Mouse (Mus musculus): Measurements from ENCODE around the gene Sertad3. TPM values are rescaled to one million over a fixed set of nuclear protein-coding genes. Genes with fewer than 3 reads are reported as not detected.
A peak's percentile ranks its signal among the peaks of the same experiment; 100 is the strongest.
"Not testable (repeated sequence)": the region's sequence is repeated elsewhere in the genome, so short reads cannot be mapped to it uniquely, and the experiment has no call there.

The Sertad3 gene
- polyA plus RNA-seq, 1 experiment from 2014 or later, result 16.7 TPM

GRCm38 (mm10) chr7:27486102-27486769 lies 12.7 kb downstream of the Sertad3 start:
- Histone ChIP-seq H3K4me3 (peak overlapping the region; percentile 72), H3K9me3 (no peaks in the 10 kb centered on the region), H3K27me3 (0 out of 2 replicates have a peak, but pooled peaks cover 8% of the 10 kb centered on the region), H3K4me2 (peak overlapping the region; percentile 61), H3K27ac (replicated peaks) (peak overlapping the region; percentile 93), H3K9ac (peak overlapping the region; percentile 31; the same call in 1 of the 2 replicates), H3K36me3 (no peaks in the 10 kb centered on the region), H3K4me1 (replicated peaks) (peaks cover 31% of the 10 kb centered on the region)
- WGBS, result 5% methylated on average over 13 of the region's 13 CpGs
- ATAC-seq (ENCODE audit: low read depth), result peak; percentile 2

DNA sequence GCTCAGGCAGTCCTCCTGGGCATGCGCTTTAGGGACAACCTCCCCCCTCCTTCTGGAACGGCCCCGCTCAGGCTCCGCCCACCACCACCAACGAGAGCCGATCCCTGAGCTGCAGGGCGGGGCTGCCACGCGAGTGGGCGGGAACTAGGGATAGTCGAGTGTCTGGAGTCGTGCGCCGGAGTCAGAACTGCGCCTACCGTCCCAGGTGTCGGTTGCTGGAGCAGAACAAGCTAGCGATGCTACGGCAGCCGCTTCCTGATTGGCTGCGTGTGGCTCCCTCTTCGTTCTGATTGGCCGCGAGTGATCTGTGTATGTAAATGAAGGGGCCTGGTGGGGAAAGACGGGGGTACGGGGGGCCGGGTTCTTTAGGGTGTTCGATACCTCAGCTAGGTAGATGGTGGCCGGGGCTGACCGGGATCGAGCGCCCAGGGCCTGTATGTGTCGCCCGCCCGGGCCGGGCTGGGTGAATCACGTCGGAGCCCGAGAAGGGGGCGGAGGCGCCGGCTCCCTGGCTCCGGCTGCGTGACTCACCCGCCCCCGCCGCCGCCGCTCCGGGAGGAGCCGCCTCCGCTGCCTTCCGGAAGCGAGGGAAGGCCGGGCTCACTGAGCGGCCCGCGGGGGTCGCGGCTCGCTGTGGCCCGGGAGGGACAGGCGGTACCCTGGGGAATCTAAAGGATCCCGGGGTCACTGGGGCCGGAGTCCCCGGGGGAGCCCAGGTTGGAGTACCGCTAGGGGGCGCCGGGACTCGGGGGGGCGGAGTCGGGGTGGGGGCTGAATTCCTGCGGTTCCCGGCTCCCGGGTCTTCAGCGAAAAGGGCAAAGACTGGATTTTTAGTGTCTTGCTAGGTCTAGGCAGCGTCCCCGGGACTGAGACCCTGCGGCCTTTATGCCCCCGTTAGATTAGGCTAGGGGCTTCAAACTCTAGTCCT lies 13.5 kb downstream of the Sertad3 start, which contains the start of gene Sertad1:
Gene Sertad1, plus strand, starts transcription at position 141 of the 928 bp plus-strand sequence.
- WGBS, result under 1% methylated on average over 80 of the region's 80 CpGs
- Histone ChIP-seq H3K9ac (peak within 1 kb of the TSS; percentile 82), H3K4me3 (peak within 1 kb of the TSS; percentile 72), H3K4me2 (peak within 1 kb of the TSS; percentile 61), H3K9me3 (no peaks in the 10 kb centered on the region), H3K36me3 (no peaks in the 10 kb centered on the region), H3K27me3 (0 out of 2 replicates have a peak, but pooled peaks cover 8% of the 10 kb centered on the region), H3K4me1 (replicated peaks) (peaks cover 24% of the 10 kb centered on the region), H3K27ac (replicated peaks) (peak within 1 kb of the TSS; percentile 93)
- peak; percentile 98 for ATAC-seq (ENCODE audit: low read depth)

DNA sequence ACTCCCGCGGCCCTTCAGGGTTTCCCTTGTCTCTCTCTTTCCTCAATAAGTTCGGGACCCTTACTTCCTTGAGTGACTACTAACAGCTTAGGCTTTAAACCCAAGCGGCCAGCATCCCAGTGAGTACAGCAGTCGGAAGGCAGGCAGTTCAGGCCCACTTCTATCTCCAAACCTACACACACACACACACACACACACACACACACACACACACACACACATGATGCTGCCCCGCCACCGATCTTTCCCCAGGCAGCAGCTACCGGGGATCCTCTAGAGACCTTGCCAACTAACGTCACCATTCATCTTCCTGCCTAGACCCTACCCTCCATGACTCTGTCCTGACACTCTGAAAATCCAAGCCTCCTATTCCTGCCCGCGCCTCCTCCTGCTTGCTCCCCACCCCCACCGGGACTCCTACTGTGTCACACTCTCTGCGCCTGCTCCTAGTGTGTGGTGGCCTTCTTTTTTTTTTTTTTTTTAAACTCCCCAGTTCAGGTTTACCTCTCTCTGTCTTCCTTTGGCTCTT lies 14.2 kb downstream of the Sertad3 start:
- Histone ChIP-seq H3K4me2 (peak overlapping the region; percentile 61), H3K4me3 (peak overlapping the region; percentile 72), H3K27me3 (0 out of 2 replicates have a peak, but pooled peaks cover 8% of the 10 kb centered on the region), H3K9ac (peak overlapping the region; percentile 82), H3K36me3 (no peaks in the 10 kb centered on the region), H3K27ac (replicated peaks) (peak overlapping the region; percentile 93), H3K4me1 (replicated peaks) (peaks cover 24% of the 10 kb centered on the region), H3K9me3 (no peaks in the 10 kb centered on the region)
- no peak for ATAC-seq (ENCODE audit: low read depth)
- WGBS, result 1% methylated on average over 13 of the region's 13 CpGs

- no peaks in the 10 kb centered on the region for H3K9me3 ChIP-seq
- H3K36me3 ChIP-seq, result no peaks in the 10 kb centered on the region
- 0 out of 2 replicates have a peak, but pooled peaks cover 8% of the 10 kb centered on the region for H3K27me3 ChIP-seq
- WGBS, result 91% methylated on average over 25 of the region's 25 CpGs
- no peak for ATAC-seq (ENCODE audit: low read depth)
- H3K4me1 ChIP-seq (replicated peaks), result peaks cover 24% of the 10 kb centered on the region
- no peak overlapping the region for H3K27ac ChIP-seq (replicated peaks)
- H3K4me3 ChIP-seq, result no peak overlapping the region
- no peak overlapping the region for H3K4me2 ChIP-seq
- no peak overlapping the region for H3K9ac ChIP-seq
These were observed 15.8 kb downstream of the Sertad3 start for GRCm38 (mm10) chr7:27489270-27489869.

GRCm38 (mm10) chr7:27490227-27490542 lies 16.6 kb downstream of the Sertad3 start:
- H3K4me3 ChIP-seq, result peak overlapping the region; percentile 30
- no peaks in the 10 kb centered on the region for H3K9me3 ChIP-seq
- no peaks in the 10 kb centered on the region for H3K36me3 ChIP-seq
- ATAC-seq (ENCODE audit: low read depth), result no peak
- WGBS, result 39% methylated on average over 4 of the region's 4 CpGs
- H3K27ac ChIP-seq (replicated peaks), result peak overlapping the region; percentile 64
- H3K4me2 ChIP-seq, result peak overlapping the region; percentile 54
- 0 out of 2 replicates have a peak, but pooled peaks cover 7% of the 10 kb centered on the region for H3K27me3 ChIP-seq
- peaks cover 24% of the 10 kb centered on the region for H3K4me1 ChIP-seq (replicated peaks)
- peak overlapping the region; percentile 67 for H3K9ac ChIP-seq

- peaks cover 24% of the 10 kb centered on the region for H3K4me1 ChIP-seq (replicated peaks)
- peak overlapping the region; percentile 64 for H3K27ac ChIP-seq (replicated peaks)
- H3K27me3 ChIP-seq, result 0 out of 2 replicates have a peak, but pooled peaks cover 4% of the 10 kb centered on the region
- no peak for ATAC-seq (ENCODE audit: low read depth)
- H3K36me3 ChIP-seq, result no peaks in the 10 kb centered on the region
- no peaks in the 10 kb centered on the region for H3K9me3 ChIP-seq
- under 1% methylated on average over 32 of the region's 33 CpGs for WGBS
- H3K4me3 ChIP-seq, result peak overlapping the region; percentile 30
- H3K4me2 ChIP-seq, result peak overlapping the region; percentile 54
- peak overlapping the region; percentile 67 for H3K9ac ChIP-seq
These were observed 17.2 kb downstream of the Sertad3 start for GRCm38 (mm10) chr7:27490543-27491329.

GRCm38 (mm10) chr7:27491856-27492255 lies 18.3 kb downstream of the Sertad3 start:
- Histone ChIP-seq H3K9me3 (no peaks in the 10 kb centered on the region), H3K4me3 (no peak overlapping the region), H3K4me2 (no peak overlapping the region), H3K4me1 (replicated peaks) (peaks cover 20% of the 10 kb centered on the region), H3K36me3 (no peaks in the 10 kb centered on the region), H3K27ac (replicated peaks) (no peak overlapping the region), H3K27me3 (0 out of 2 replicates have a peak, but pooled peaks cover 4% of the 10 kb centered on the region), H3K9ac (peak overlapping the region; percentile 17; the same call in 1 of the 2 replicates)
- ATAC-seq (ENCODE audit: low read depth), result no peak
- WGBS, result 74% methylated on average over 7 of the region's 7 CpGs

GRCm38 (mm10) chr7:27493022-27493421 lies 19.5 kb downstream of the Sertad3 start:
- WGBS, result 73% methylated on average over 3 of the region's 3 CpGs
- no peak overlapping the region for H3K4me3 ChIP-seq
- H3K4me2 ChIP-seq, result no peak overlapping the region
- no peaks in the 10 kb centered on the region for H3K9me3 ChIP-seq
- H3K9ac ChIP-seq, result no peak overlapping the region
- 0 out of 2 replicates have a peak, but pooled peaks cover 4% of the 10 kb centered on the region for H3K27me3 ChIP-seq
- no peaks in the 10 kb centered on the region for H3K36me3 ChIP-seq
- H3K27ac ChIP-seq (replicated peaks), result no peak overlapping the region
- peaks cover 13% of the 10 kb centered on the region for H3K4me1 ChIP-seq (replicated peaks)
- ATAC-seq (ENCODE audit: low read depth), result no peak

DNA sequence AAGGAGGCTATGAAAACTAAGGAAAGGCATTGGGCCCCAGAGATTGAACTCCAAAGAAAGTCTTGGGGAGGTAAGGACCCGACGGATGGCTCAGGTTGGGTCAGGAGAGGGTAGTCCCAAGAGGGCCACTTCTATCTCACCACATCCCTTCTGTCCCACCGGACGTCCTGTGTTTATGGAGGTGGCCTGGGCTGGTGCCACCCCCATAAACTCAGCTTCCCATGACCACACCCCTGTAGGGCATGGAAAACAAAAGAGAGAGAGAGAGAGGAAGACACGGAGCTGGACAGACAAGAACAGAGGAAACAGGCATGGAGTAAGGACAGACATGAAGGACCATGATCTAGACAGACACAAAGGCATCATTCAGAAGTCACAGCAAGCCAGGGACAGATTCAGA lies 19.9 kb downstream of the Sertad3 start:
- Histone ChIP-seq H3K9me3 (no peaks in the 10 kb centered on the region), H3K4me3 (no peak overlapping the region)
- 81% methylated on average over 5 of the region's 5 CpGs for WGBS

DNA sequence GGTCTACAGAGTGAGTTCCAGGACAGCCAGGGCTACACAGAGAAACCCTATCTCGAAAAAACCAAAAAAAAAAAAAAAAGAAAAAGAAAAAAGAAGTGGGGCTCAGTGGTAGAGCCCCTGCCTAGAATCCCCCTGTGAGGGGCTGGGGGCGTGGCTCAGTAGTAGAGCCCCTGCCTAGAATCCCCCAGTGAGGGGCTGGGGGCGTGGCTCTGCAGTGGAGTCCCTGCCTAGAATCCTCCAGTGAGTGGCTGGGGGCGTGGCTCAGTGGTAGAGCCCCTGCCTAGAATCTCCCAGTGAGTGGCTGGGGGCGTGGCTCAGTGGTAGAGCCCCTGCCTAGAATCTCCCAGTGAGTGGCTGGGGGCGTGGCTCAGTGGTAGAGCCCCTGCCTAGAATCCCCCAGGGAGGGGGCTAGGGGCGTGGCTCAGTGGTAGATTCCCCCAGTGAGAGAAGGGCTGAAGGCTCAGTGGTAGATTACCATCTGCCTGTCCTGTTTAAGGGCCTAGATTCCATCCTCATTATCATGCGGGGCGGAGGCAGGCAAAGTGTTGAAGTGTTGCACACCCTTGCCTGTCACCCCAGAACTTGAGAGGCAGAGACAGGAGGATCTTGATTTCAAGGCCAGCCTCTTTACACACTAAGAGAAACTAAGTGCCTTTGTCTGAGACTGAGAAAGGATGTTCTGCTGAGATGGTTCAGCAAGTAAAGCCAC lies 21.2 kb downstream of the Sertad3 start:
- not testable (repeated sequence) for H3K9ac ChIP-seq; H3K36me3 ChIP-seq; H3K4me1 ChIP-seq (replicated peaks); H3K27me3 ChIP-seq; H3K4me3 ChIP-seq; H3K4me2 ChIP-seq; H3K27ac ChIP-seq (replicated peaks); ATAC-seq (ENCODE audit: low read depth); H3K9me3 ChIP-seq
- WGBS, result 87% methylated on average over 9 of the region's 9 CpGs

More for the DNA sequence above, 19.9 kb downstream of the Sertad3 start:
- 0 out of 2 replicates have a peak, but pooled peaks cover 4% of the 10 kb centered on the region for H3K27me3 ChIP-seq
- no peak overlapping the region for H3K9ac ChIP-seq
- no peaks in the 10 kb centered on the region for H3K36me3 ChIP-seq
- ATAC-seq (ENCODE audit: low read depth), result no peak
- H3K4me2 ChIP-seq, result no peak overlapping the region
- H3K4me1 ChIP-seq (replicated peaks), result peaks cover 9% of the 10 kb centered on the region
- H3K27ac ChIP-seq (replicated peaks), result no peak overlapping the region

Data from neural tube, embryonic 13.5 days (tissue).